Mouse (Mus musculus) heart, embryonic 10.5 days (tissue): ENCODE results near the gene Prkcz. TPM values are rescaled to one million over a fixed set of nuclear protein-coding genes. Genes with fewer than 3 reads are reported as not detected.

ENCODE experiments used
- DNase-seq: peaks from one replicate; pipeline ENCODE4 v3.0.0-alpha.2; 2017; ENCODE audit warnings: low spot score
- H3K27ac ChIP-seq: fragments of 300-500 bp; sonication (generic); 2 replicates; pipeline ENCODE4 v1.5.1; 2016; ENCODE audit warnings: mild to moderate bottlenecking
- H3K27me3 ChIP-seq: fragments of 300-500 bp; sonication (generic); 2 replicates; pipeline ENCODE4 v1.6.1; 2016; ENCODE audit warnings: mild to moderate bottlenecking; ENCODE audit not compliant: poor library complexity, insufficient read depth, severe bottlenecking
- H3K36me3 ChIP-seq: fragments of 300-500 bp; sonication (generic); 2 replicates; pipeline ENCODE4 v1.6.1; 2016; ENCODE audit warnings: mild to moderate bottlenecking, moderate library complexity
- H3K4me1 ChIP-seq: fragments of 300-500 bp; sonication (generic); 2 replicates; pipeline ENCODE4 v1.6.1; 2016; ENCODE audit warnings: mild to moderate bottlenecking
- H3K4me3 ChIP-seq: fragments of 300-500 bp; sonication (generic); 2 replicates; pipeline ENCODE4 v1.5.1; 2016; ENCODE audit warnings: mild to moderate bottlenecking, moderate library complexity
- H3K9me3 ChIP-seq: fragments of 300-500 bp; sonication (generic); 2 replicates; pipeline ENCODE4 v1.6.1; 2016; ENCODE audit warnings: mild to moderate bottlenecking, moderate library complexity
- WGBS: fragments of 180-500 bp; shearing (Covaris S2); methylation state at CpG from one replicate; pipeline ENCODE4 v1.1.7; 2016; 5-methylcytosine and 5-hydroxymethylcytosine counted together
- polyA plus RNA-seq: library from polyadenylated mRNA; unstranded; fragments of >200 nt; fragmentation: Nextera tagmentation; extraction: Ambion mirVana; gene quantifications from 2 replicates; pipeline ENCODE4 v1.2.1, GENCODE M21; 2016

Gene Prkcz
- polyA plus RNA-seq, 1 experiment from 2014 or later = 12.4 TPM

DNA sequence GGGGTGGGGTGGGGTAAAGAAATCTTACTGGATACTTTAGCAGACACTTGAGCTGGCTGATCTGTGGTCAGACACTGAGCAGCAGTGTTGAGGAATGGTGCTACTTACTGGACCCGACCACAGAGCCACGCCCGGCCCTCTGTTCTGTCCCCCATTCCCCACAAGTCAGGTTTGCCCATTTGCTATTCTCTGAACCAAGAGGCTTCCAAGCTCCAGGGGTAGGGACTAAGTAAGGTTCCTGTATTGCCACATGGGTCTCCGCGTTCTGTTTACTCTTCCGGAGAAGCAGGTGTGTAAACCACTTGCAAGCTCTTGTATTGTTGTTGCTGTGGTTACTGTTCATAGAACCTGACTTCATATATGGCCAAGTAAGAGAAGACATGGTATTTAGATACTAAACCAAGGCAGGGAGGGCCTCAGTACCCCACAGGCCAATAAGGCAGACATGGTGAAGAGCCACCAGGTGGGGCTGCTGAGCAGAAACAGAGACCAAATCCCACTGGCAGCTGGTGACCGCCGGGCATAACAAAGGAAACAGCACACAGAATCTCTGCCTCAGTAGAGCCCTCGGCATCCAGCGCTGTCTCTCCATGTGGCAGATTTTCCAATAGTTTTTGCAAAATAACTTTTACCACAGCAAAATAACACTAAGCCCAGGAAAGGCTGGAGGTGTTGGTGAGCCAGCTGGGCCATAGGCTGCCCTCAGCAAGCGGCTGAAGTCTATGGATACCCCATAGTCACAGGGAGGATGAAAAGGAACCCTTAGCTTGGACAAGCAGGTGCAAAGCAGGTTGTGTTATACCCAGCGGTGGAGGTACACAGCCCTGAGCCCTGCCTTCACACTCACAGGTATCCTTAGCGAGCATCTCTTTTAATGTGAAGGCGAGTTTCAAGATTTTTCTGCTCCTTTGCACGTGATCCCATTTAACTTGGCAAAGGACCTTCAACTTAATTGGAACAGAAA lies 40.6 kb downstream of the Prkcz start:
- peaks cover 20% of the 10 kb centered on the region; the same call in 1 of the 2 replicates for H3K27me3 ChIP-seq
- peak overlapping the region; percentile 52; the same call in 1 of the 2 replicates for H3K27ac ChIP-seq
- WGBS = 56% methylated on average over 15 of the region's 15 CpGs
- no peaks in the 10 kb centered on the region for H3K9me3 ChIP-seq
- peak; percentile 88 for DNase-seq
- H3K4me3 ChIP-seq = no peak overlapping the region
- H3K4me1 ChIP-seq = peaks cover 26% of the 10 kb centered on the region
- H3K36me3 ChIP-seq = no peaks in the 10 kb centered on the region

DNA sequence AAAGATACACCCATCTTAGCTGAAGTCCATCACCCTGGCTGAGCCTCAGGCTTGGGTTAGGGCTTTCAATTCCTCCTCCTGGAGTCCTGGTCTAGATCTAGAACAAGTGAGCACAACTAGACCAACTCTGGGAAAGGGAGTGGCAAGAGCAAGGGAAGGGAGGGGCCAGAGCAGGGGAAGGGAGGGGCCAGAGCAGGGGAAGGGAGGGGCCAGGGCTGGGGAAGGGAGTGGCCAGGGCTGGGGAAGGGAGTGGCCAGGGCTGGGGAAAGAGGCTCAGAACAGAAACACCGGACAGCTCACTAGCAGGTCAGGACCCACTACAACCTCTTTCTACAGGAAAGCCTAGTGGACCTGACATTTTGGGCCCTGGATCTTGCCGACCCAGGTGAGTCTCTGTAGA lies 42.9 kb downstream of the Prkcz start:
- no peak for DNase-seq
- H3K9me3 ChIP-seq = no peaks in the 10 kb centered on the region
- peaks cover 7% of the 10 kb centered on the region for H3K4me1 ChIP-seq
- 21% methylated on average over 2 of the region's 2 CpGs for WGBS
- H3K4me3 ChIP-seq = no peak overlapping the region
- H3K27ac ChIP-seq = no peak overlapping the region
- H3K36me3 ChIP-seq = no peaks in the 10 kb centered on the region
- peaks cover 16% of the 10 kb centered on the region; the same call in 1 of the 2 replicates for H3K27me3 ChIP-seq

DNA sequence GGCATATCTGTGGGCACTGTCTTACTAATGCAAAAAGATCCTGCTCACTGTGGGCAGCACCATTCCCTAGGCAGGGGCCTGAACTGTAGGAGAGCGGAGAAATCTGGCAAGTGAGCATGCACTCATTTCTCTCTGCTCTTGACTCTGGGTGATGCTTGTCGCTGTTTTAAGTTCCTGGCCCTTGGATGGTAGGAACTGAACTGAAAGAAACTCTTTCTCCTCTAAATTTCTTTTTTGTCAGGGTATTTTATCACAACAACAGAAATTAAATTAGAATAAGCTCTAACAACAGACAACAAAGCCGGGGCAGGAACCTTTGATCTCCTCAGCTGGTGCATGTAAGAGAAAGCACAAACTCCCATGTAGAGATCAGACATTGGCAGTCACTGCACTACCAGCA lies 46.1 kb downstream of the Prkcz start:
- no peak for DNase-seq
- Histone ChIP-seq H3K9me3 (no peaks in the 10 kb centered on the region), H3K4me3 (no peak overlapping the region), H3K4me1 (no peaks in the 10 kb centered on the region), H3K27me3 (peaks cover 6% of the 10 kb centered on the region; the same call in 1 of the 2 replicates), H3K36me3 (no peaks in the 10 kb centered on the region), H3K27ac (no peak overlapping the region)
- 83% methylated on average over 3 of the region's 3 CpGs for WGBS

DNA sequence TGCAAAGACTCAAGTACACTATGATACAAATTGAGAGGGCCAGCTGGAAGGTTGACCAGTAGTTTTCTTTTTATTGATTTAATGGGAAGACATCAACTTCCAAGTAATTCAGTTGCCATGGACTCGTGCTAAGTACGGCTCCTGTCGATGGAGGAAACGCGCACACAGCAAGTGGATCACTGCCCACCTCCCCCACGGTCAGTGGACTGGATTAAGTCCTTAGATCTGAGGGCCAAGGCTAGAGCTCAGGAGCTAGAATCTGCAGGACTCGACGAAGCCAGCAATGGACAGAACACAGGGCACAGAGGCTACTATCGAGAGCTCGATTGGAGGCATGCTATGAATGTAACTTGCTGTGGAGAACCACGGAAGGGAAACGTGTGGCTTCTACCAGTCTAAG lies 52.5 kb downstream of the Prkcz start:
- H3K4me1 ChIP-seq = peaks cover 26% of the 10 kb centered on the region
- H3K27me3 ChIP-seq = peaks cover 17% of the 10 kb centered on the region; the same call in 1 of the 2 replicates
- no peak overlapping the region for H3K27ac ChIP-seq
- no peaks in the 10 kb centered on the region for H3K9me3 ChIP-seq
- H3K4me3 ChIP-seq = no peak overlapping the region
- WGBS = 82% methylated on average over 12 of the region's 12 CpGs
- no peak for DNase-seq
- H3K36me3 ChIP-seq = no peaks in the 10 kb centered on the region

DNA sequence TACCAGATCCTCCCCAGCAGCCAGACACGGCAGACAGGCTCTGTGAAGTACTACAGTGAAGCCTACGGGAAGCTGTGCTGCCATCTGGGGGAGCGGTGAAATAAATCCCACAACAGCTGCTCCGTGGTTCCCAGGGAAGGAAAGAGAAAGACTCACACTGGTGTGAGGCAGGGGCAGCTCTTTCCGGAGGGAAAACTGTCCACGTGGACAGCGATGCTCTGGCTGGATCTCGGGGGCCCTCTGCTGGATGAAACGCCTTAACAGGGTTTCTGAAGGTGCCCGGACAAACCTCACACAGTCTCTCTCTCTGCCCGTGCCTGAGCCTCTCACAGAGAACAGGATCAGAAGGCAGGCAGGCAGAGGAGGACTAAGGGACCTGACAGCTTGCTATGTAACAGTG lies 53.1 kb downstream of the Prkcz start:
- peak; percentile 93 for DNase-seq
- H3K27me3 ChIP-seq = peaks cover 17% of the 10 kb centered on the region; the same call in 1 of the 2 replicates
- H3K9me3 ChIP-seq = no peaks in the 10 kb centered on the region
- H3K4me1 ChIP-seq = peaks cover 26% of the 10 kb centered on the region
- H3K36me3 ChIP-seq = no peaks in the 10 kb centered on the region
- peak overlapping the region; percentile 83 for H3K27ac ChIP-seq
- H3K4me3 ChIP-seq = peak overlapping the region; percentile 31
- WGBS = under 1% methylated on average over 11 of the region's 11 CpGs

DNA sequence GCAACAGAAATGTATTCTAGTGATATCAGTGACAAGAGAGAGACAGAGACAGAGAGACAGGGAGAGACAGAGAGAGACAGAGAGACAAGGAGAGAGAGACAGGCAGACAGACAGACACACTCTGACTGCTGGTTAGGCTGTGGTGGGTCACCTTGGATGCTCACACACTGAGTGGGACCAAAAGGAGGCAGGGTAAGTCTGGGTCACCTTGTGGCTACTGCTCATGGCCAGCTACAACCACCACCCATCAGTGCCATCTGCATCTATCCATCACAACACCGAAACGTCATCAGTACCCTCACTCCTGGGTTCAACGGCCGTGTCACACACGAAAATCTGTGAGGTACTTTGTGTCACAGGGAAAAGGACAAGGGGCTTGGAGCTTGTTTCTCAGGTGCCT lies 53.6 kb downstream of the Prkcz start:
- Histone ChIP-seq H3K9me3 (no peaks in the 10 kb centered on the region), H3K4me1 (peaks cover 26% of the 10 kb centered on the region), H3K36me3 (no peaks in the 10 kb centered on the region), H3K4me3 (peak overlapping the region; percentile 31), H3K27me3 (peaks cover 17% of the 10 kb centered on the region; the same call in 1 of the 2 replicates), H3K27ac (peak overlapping the region; percentile 83)
- WGBS = 75% methylated on average over 5 of the region's 5 CpGs
- DNase-seq = no peak

DNA sequence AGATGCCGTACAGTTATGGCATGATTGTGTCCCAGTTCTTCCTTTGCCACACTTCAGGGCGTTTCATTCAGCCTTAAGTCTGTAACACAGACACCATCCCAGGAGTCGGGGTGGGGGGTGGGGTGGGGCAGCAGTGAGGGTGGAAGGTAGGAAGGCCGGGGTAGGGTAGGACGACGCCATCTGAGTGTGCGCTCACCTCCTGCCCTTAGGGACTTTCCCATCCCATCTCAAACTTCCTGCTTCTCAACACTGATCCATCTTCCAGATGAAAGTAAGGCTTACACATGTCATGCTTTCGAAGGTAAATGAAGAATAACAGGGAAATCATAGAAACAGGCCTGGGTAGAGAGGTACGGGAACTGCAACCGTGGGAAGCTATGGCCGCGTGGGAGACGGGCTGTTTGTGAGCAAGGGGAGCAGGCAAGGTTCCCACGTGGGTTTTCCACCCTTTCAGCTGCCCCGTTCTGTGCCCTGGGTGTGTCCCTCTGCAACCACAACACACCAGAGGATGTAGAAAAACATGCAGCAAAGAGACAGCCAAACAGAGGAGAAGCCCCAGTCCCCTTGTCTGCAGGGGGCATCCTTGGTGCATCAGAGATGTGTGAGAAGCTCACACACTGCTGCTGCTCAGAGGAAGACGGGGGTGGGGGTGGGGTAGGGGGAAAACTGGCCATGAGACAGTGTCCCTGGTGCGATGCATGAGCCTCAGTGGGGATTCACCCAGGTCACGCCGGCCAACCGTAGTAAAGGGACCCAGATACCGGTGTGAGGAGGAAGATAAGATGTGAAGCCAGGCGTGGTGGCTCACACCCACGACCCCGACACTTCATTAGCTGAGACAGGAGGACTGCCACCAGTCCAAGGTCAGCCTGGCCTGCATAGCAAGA lies 54.6 kb downstream of the Prkcz start:
- peaks cover 17% of the 10 kb centered on the region; the same call in 1 of the 2 replicates for H3K27me3 ChIP-seq
- H3K9me3 ChIP-seq = no peaks in the 10 kb centered on the region
- no peaks in the 10 kb centered on the region for H3K36me3 ChIP-seq
- peaks cover 29% of the 10 kb centered on the region for H3K4me1 ChIP-seq
- no peak overlapping the region for H3K4me3 ChIP-seq
- WGBS = 48% methylated on average over 24 of the region's 24 CpGs
- no peak for DNase-seq
- H3K27ac ChIP-seq = no peak overlapping the region

DNA sequence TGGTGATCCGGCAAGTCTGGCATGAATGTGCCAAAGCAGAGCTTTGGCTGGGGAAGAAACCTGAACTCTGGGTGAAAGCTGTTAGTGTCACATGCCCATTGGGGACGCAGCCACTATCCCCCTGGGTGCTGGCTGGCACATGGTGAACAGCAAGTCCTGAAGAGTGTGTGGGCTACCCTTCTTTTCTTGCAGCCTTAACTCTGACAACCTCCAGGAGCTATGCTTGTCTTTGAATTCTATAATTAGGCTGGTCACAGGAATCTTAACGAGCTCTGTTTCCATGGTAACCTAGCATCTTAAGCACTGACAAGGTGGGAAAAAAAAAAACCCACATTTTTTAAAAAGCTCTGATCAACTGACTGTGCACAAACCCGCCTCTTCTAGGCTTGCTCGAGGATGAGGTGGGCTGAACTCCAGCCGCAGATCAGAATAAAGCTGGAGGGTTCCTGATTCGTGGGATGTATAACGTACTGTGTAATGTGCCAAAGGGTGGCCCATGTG lies 55.6 kb downstream of the Prkcz start:
- Histone ChIP-seq H3K9me3 (no peaks in the 10 kb centered on the region), H3K27me3 (peaks cover 17% of the 10 kb centered on the region; the same call in 1 of the 2 replicates), H3K27ac (no peak overlapping the region), H3K4me3 (no peak overlapping the region), H3K4me1 (peaks cover 29% of the 10 kb centered on the region), H3K36me3 (no peaks in the 10 kb centered on the region)
- DNase-seq = no peak
- WGBS = 60% methylated on average over 8 of the region's 8 CpGs

DNA sequence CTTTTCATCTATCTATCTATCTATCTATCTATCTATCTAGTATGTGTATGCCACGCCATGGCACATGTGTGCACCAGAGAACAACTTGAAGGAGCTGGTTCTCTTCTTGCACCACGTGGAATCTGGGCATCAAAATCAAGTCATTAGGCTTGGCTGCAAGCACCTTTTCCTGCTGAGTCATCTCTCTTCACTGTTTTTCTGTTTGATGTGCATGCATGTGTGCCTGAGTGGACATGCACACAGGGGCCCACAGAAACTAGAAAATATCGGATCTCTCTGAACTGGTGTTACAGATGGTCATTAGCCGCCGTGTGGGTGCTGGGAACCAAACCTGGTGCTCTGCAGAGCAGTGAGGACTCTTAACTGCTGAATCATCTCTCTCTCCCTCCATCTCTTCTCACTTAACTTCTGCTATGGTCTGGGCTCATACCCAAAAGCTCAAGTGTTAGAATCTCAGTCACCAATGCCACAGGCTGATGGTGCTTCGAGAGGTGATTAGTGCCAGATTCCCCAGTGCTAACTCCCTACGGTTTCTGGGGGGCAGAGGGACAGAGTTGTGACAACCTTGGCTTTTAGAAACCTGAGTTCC lies 56.6 kb downstream of the Prkcz start:
- Histone ChIP-seq H3K36me3 (no peaks in the 10 kb centered on the region), H3K4me1 (peaks cover 29% of the 10 kb centered on the region), H3K27me3 (peaks cover 17% of the 10 kb centered on the region; the same call in 1 of the 2 replicates), H3K27ac (no peak overlapping the region), H3K4me3 (no peak overlapping the region), H3K9me3 (no peaks in the 10 kb centered on the region)
- 83% methylated on average over 7 of the region's 7 CpGs for WGBS
- no peak for DNase-seq

DNA sequence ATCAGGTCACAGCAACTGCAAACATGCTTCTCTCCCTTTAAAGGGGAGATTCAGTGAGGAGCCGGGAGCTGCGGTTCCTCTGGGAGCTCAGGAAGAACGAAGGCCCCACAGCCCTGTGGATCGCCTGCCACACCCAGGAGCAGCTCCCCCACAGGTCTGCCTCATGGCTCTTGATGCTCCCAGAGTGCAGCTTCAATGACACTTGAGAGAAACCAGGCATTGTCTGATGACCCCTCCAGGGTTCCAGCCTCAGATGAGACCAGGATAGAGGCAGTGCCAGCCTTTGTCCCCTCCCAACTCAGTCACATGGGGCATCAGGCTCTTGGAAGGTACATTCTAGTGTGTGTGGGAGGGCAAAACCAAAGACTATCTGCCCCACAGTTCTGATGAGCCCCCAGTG lies 59.2 kb downstream of the Prkcz start:
- H3K4me3 ChIP-seq = no peak overlapping the region
- no peak overlapping the region for H3K27ac ChIP-seq
- H3K4me1 ChIP-seq = peaks cover 14% of the 10 kb centered on the region
- no peaks in the 10 kb centered on the region for H3K36me3 ChIP-seq
- 23% methylated on average over 4 of the region's 4 CpGs for WGBS
- H3K9me3 ChIP-seq = no peaks in the 10 kb centered on the region
- H3K27me3 ChIP-seq = peaks cover 13% of the 10 kb centered on the region; the same call in 1 of the 2 replicates
- no peak for DNase-seq

DNA sequence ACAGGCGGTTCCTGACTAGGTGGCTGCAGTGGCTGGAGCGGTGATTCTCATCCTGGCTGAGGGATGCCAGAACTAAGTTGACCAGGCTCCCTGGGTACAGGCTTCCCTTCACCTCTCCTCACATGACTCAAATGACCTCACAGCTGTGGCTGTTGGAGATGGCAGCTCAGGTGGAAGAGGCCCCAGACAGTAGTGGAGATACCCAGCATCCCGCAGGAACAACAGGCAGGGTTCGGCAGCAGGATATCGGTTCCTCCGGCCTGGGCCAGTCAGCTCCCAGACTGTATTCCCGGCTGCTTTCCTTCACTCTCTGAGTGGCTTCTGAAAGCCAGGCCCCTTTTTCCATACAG lies 60.1 kb downstream of the Prkcz start:
- no peak for DNase-seq
- Histone ChIP-seq H3K4me1 (peaks cover 6% of the 10 kb centered on the region), H3K36me3 (no peaks in the 10 kb centered on the region), H3K4me3 (no peak overlapping the region), H3K9me3 (no peaks in the 10 kb centered on the region), H3K27ac (no peak overlapping the region), H3K27me3 (0 out of 2 replicates have a peak, but pooled peaks cover 5% of the 10 kb centered on the region)
- WGBS = 82% methylated on average over 7 of the region's 7 CpGs

DNA sequence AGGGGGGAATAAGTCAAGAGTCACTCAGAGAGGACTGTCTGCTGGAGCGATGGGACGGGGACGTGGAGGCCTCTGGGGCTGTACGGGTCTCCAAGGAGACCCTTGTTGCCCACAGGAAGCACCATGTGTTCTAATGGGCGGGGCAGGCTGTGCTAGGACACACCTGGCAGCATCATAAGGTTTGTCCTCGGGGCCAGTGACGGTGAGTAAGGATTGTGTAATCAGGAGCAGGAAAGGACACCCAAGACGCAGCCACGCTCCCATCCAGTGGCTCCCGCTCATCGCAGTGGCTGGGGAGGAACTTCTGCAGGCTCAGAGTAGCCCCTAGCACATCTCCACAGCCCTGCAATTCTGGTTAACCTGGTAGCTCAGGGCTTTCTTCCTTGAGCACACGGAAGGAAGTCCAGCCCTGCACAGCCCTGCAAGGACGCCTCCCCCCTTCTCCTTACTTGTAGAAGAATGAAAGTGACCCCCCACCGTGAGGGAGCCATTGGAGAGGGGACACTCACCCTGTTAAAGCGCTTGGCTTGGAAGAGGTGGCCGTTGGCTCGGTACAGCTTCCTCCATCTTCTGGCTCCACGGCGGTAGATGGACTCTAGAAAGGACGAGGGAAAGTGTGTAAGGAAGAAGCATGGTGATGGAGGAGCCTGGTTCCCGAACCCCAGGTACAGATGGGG lies 60.6 kb downstream of the Prkcz start:
- Histone ChIP-seq H3K27ac (no peak overlapping the region), H3K9me3 (no peaks in the 10 kb centered on the region), H3K27me3 (no peaks in the 10 kb centered on the region), H3K36me3 (no peaks in the 10 kb centered on the region), H3K4me3 (no peak overlapping the region), H3K4me1 (peaks cover 6% of the 10 kb centered on the region)
- no peak for DNase-seq
- 82% methylated on average over 21 of the region's 21 CpGs for WGBS
